Mouse (Mus musculus) ES-E14 (cell line): Measurements from ENCODE around the gene Cd3eap.

Source experiments
- CHD2 ChIP-seq: IDR thresholded peaks from 2 replicates; pipeline ENCODE4 v1.6.1; 2014; ENCODE audit warnings: mild to moderate bottlenecking, low read depth, low read length, inconsistent platforms
- HCFC1 ChIP-seq: IDR thresholded peaks from 2 replicates; pipeline ENCODE4 v1.6.1; 2012; ENCODE audit warnings: low read length, inconsistent platforms, borderline replicate concordance; ENCODE audit not compliant: insufficient read depth
- MAFK ChIP-seq: IDR thresholded peaks from 2 replicates; pipeline ENCODE4 v1.6.1; 2014; ENCODE audit warnings: mild to moderate bottlenecking, low read depth, low read length, inconsistent platforms; ENCODE audit not compliant: insufficient read depth
- ZNF384 ChIP-seq: IDR thresholded peaks from 2 replicates; pipeline ENCODE4 v1.6.1; 2012; ENCODE audit warnings: low read depth, low read length, inconsistent platforms

DNA sequence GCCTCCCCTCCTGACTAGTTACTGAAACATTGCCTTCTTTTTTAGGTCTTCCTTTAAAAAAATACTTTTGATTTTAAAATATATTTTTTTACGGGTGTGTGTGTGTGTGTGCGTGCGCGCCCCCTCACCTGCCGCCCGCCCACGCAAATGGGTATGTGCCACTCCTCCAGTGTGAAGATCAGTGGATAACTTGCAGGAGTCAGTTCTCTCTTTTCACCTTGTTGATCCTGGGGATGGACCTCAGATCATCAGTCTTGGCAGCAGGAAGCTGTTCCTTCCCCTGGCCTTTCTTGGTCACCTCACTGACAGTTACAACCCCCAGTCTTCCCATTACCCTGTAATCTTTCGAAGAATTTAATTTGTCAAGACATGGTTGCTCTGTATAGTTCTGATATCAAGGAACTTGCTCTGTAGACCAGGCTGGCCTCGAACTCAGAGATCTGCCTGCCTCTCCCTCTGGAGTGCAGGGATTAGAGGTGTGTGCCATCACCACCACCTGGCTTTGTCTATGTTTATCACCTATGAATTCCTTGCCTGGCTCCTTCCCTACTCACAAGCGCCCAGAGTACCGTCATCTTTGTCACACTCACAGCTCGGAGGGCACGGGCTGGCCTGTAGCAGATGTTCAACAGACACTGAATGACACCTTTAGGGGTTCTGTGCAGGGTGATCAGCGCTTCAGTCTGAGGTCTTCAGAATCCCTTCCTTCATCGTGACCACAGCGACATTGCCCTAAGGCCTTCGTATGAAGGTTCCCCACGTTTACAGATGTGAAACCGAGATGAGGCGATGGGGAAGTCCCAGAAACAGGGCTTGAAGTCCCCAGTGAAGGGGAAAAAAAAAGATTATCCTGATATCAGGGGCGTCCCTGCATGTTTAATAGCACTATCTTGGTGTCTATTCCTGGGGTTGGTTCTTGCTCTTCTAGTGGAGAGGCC, 33.8 kb downstream of the Cd3eap start:
- TF ChIP-seq HCFC1 (no peak), ZNF384 (no peak), MAFK (no peak), CHD2 (no peak)
